Mouse (Mus musculus) common myeloid progenitor, adult 5-6 weeks (primary cell): ENCODE results near the gene Tssk3. TPM values are rescaled to one million over a fixed set of nuclear protein-coding genes. Genes with fewer than 3 reads are reported as not detected.
"Not testable (repeated sequence)": the region's sequence is repeated elsewhere in the genome, so short reads cannot be mapped to it uniquely, and the experiment has no call there.

ENCODE experiments used
- ATAC-seq: replicated peaks from 2 replicates; pipeline ENCODE4 v1.8.0; 2016; ENCODE audit warnings: low read depth, mild to moderate bottlenecking, moderate TSS enrichment, inconsistent platforms; ENCODE audit not compliant: poor library complexity, severe bottlenecking
- total RNA-seq: library from RNA; stranded (forward); fragments of 200-1000, 187-1606 nt; gene quantifications from 2 replicates; pipeline ENCODE4 v1.2.3, GENCODE M21; 2017

Gene Tssk3
- not detected in 2 replicates for total RNA-seq

DNA sequence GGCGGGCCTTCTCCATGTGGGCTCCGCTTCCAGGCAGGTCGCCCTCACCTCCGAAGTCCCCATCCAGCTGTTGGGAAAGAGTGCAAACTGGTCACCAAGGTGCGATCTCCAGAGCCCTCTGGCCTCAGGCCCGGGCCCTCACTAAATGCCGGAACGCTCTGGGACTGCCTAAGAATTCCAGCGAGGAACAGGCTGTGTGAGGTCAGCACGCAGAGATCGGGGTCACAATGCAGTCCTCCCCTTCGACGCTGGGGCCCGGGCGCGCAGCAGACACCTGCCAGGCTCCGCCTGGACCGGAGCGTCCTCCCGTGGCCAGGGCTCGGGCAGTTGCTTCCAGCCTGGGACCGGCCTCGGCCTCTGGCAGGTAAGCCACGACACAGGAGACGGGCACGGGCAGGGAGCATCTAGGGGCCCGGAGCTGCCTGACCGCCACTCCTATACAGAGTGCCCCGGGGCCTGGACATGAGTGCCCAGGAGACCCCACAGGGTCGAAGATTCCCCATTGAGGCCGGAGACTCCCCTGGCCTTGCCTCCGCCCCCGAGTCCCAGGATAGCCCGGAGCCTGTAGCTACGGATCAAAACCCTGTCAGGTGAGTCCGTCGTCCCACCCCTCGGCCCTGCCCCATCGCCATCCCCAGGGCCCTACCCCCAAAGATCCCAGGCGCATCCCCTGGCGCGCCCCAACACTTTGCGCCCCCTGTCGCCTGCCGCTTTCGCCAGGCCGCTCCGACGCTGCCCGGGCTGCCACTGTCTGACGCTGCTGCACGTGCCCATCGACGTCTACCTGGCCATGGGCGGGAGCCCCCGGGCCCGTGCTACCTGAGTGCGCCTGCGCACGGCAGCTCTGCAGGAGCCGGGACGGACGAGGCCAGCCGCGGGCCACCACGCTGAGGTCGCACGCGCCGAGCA, at the start of gene Tssk3, which contains the start of gene Fam229a:
TSS of gene Tssk3 (minus strand) at position 51 of the 909 bp plus-strand sequence.
TSS of gene Fam229a (plus strand) at position 219 of the 909 bp plus-strand sequence.
- ATAC-seq: no peak; the same call in 1 of the 2 replicates

GRCm38 (mm10) chr4:129540012-129540411, 49.2 kb upstream of the Tssk3 start:
- no peak for ATAC-seq

DNA sequence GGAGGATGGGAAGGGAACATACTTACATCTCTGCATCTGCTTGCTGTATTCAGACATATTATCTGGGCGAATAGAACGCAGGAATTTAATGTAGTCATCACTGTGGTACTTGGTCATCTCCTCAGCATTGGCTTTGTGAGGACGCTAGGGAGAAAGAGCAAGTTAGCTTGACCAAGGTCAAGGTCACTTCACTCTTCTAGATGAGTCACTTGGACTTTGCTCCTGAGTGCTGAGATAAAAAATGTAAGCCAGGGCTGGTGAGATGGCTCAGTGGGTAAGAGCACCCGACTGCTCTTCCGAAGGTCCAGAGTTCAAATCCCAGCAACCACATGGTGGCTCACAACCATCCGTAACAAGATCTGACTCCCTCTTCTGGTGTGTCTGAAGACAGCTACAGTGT, 38.1 kb upstream of the Tssk3 start:
- ATAC-seq: not testable (repeated sequence)

GRCm38 (mm10) chr4:129525889-129526288, 35.1 kb upstream of the Tssk3 start:
- no peak for ATAC-seq

DNA sequence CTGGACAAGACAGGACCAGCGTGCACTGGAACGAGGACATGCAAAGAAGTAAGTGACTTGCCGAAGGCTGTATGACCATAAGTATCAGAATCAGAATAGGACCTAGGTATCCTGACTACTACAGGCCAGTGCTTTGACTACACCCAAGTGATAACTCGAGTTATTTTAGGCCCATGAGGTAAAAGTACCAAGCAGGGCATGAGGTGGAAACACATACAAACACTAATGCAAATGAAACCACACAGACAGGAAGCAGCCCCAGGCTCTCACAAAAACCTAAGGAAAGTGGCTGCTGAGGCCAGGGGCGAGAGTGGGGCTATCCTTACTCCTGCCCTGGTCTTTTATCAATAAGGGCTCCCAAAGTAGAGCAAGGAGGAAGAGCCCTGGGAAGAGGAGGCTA, 34.5 kb upstream of the Tssk3 start:
- no peak for ATAC-seq

DNA sequence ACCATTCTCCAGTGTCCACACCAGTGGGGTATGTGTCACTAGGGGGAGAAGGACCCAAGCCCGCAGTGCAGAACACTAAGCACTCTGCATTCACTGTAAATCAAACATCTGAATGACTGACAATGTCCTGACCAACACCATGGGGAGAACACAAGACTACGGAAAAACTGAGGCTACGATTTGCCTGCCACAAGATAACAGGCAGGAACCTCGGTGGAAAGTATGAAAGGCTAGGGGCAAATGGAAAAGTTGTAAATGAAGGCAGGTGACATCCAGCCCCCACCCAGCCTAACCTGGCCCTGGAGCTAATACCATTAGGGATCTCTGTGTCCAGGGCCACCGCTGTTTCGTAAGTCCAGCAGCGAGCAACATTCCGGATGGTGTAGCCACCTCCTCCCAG, 27.7 kb upstream of the Tssk3 start:
- ATAC-seq: no peak

GRCm38 (mm10) chr4:129516925-129517324, 26.1 kb upstream of the Tssk3 start:
- ATAC-seq: no peak

GRCm38 (mm10) chr4:129514300-129514898, 23.6 kb upstream of the Tssk3 start:
- ATAC-seq: peak; percentile 62

DNA sequence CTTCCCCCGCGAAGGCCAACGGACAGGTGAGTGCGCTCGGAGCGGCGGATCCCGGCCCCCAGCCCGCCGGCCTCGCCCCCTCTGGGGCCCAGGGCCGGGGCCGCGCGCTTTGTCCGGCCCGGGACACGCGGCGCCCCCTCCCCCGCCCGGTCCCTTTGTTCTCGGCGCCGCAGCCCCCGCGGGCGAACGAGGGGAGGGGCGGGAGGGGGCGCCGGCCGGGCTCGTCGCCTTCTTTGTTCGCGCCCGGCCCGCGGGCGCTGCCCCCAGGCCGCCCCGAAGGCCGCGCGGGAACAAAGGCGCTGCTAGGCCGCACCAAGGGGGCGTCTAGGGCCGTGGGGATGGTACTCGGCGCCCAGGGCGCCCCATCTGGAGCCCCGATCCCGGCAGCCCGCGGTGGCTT, 23.1 kb upstream of the Tssk3 start:
- no peak for ATAC-seq

DNA sequence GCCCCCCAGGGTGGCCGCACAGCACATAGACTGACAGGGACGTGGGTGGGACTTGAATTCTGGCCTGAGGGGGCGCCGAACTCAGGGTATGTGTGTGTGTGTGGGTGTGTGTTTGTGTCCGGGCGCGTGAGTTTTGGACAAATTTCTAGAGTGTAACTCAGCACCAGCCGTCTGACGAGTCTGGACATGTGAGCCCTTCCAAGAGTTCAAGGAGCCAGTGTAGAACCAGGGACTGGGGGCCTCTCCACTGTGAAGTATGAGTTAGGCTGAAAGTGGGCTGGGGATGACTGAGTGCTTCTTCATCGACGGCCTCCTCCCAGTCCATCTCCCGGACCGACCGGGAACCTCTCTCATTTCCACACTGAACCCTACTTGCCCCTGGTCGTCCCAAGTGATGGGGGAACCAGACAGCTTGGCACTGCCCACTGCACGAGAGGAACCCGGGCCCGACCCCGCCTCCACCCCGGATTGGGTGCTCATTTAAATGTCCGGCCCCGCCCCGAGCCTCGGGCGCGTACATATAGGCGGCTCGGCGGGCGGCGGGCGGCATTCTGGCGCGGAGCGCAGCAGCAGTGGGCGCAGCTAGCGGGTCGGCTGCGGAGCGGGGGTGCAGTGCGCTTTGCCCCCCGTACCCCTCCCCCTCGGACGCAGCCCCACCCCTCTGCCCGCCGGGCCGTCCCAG, 22.4 kb upstream of the Tssk3 start, which contains the start of gene Marcksl1:
TSS of gene Marcksl1 (plus strand) at position 496 of the 682 bp plus-strand sequence.
- ATAC-seq: peak; percentile 80

DNA sequence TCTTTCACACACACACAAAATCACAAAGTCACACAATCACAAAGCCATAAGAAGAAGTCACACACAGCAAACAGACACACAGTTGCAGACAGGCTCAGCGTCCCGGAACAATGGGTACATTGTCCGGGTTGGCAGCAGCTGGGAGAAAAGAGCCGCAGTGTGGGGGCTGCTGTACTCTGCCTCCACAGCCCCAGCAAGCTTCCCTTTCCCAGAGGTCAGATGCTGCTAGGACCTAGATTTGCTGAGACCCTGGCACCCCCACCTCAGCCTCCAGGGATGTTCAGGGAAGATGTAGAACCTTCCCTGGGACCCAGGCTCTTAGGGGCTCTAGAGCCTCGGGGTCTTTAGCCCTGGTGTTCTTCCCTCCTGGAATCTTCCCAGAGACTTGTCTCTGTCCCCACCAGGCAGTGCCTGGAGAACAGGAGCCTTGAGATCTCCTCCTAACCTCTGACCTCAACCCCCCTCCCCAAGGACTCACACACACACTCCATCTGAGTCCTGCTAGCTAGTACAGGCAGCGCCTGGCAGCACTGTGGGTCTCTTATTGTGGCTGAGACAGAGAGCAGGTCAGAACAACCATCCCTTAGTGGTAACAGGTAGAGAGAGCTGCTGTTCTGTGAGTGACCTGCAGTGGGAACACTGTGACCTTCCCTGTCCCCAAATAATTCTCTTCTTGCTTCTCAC, 20.7 kb upstream of the Tssk3 start:
- no peak for ATAC-seq

- no peak for ATAC-seq
Measured at GRCm38 (mm10) chr4:129510723-129511412, 20.0 kb upstream of the Tssk3 start.

DNA sequence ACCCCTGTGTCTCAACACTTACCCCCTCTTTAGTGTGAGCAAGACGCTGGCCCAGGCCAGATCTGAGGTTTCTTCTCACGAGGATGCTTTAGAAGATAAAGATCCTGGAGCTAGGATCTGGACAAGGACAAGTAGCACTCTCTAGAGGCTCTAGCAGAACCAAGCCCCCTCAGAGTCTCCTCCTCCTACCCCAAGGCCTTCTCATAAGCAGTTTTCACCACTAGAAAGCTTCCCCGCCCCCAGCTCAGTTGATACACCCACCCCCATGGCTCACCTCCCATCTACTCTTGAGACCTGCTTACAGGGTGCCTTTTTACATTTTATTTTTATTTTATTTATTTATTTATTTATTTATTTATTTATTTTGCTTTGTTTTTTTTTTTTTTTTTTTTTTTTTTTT, 18.8 kb upstream of the Tssk3 start:
- no peak for ATAC-seq

DNA sequence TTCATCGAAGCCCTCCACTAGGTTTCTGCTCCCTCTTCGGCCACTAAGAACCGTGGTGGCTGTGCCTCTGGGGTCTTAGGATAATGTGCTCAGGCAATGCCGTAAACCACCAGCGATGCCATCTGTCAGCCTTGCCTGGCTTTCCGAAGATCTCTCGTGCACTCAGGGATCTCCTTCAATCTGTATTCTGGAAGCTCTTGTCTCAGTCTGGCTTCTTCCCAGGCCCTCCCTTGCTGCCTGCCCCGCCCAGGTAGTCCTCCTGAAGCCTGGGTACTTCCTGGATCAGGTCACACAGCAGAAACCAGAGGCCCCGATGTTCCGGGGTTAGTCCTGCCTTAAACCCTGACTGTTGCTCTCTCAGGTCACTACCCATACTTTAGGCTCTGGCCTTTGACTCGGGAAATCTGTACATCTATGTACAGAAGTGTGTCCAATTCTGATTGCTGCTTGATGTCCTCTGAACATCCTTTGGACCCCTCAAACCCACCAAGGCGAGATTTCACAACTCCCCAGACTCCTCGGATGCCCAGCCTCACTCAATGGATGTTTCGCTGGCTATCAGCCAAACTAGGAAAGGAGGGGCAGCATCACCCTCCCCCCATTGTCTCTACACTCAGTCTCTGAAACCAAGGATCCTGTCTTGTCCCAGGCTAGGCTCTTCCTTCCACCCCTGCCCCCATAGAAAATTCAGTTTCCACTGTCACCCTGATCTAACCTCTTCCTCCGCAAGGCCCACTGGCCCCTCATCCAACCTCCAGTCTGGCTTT, 18.2 kb upstream of the Tssk3 start:
- ATAC-seq: no peak

- no peak for ATAC-seq
Measured at GRCm38 (mm10) chr4:129508237-129508515, 17.4 kb upstream of the Tssk3 start.

GRCm38 (mm10) chr4:129507434-129508236, 16.8 kb upstream of the Tssk3 start:
- peak; percentile 66 for ATAC-seq

GRCm38 (mm10) chr4:129505511-129505910, 14.7 kb upstream of the Tssk3 start:
- ATAC-seq: no peak

DNA sequence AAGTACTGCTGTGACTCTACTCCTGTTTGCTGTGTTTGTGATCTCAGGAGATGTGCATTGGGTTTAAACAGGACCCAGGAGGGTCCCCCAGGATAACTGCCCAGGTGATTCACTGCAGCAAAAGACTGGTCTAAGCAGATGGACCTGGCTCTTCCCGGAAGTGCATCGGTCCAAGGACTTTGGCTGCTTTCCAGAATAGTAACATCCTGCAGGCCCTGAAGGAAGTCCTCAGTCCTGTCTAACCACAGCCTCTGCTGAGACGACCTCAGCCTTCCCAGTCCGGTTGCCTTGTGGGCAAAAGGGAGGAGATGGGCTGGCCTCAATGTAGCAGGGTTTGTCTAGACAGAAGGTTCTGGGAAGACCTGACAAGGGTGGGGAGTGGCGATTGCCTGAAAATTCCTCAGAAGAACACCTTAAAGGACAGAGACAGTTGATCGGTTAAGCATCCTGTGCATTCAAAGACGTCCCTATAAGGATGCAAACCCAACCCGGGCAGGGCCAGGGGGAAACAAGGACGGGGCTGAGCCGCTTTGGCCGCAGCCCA, 12.2 kb upstream of the Tssk3 start:
- ATAC-seq: no peak
